Mouse (Mus musculus) gastrocnemius, postnatal 10 days (tissue): Measurements from ENCODE around the gene Loxl3. TPM values are rescaled to one million over a fixed set of nuclear protein-coding genes. Genes with fewer than 3 reads are reported as not detected.

Experiments used
- DNase-seq: peaks from one replicate; pipeline ENCODE4 v3.0.0; 2021; ENCODE audit warnings: mixed read lengths
- total RNA-seq, 2 experiments: library from RNA; stranded (reverse); gene quantifications; 2 replicates each; pipeline ENCODE4 v1.2.3; 2021

Loxl3 gene
- total RNA-seq, 2 experiments from 2014 or later = 10.5 to 11.9 TPM

GRCm38 (mm10) chr6:83053136-83053960 lies 19.4 kb downstream of the Loxl3 start:
- no peak for DNase-seq

GRCm38 (mm10) chr6:83054074-83054851 lies 20.3 kb downstream of the Loxl3 start, which contains the start of gene Aup1:
Gene Aup1 (plus strand): TSS chr6:83054521.
- DNase-seq = peak; percentile 94

- peak; percentile 40 for DNase-seq
Measured at GRCm38 (mm10) chr6:83054871-83055431, 21.0 kb downstream of the Loxl3 start, which contains the start of gene Htra2. Gene Htra2 (minus strand): TSS chr6:83055273.

- no peak for DNase-seq
Measured at GRCm38 (mm10) chr6:83057790-83058189, 23.8 kb downstream of the Loxl3 start, which contains the start of gene Dqx1. Gene Dqx1 (plus strand): TSS chr6:83057844.

GRCm38 (mm10) chr6:83058725-83059124 lies 24.8 kb downstream of the Loxl3 start:
- no peak for DNase-seq

- no peak for DNase-seq
Measured at GRCm38 (mm10) chr6:83065995-83066394, 32.0 kb downstream of the Loxl3 start.

GRCm38 (mm10) chr6:83066441-83066840 lies 32.5 kb downstream of the Loxl3 start:
- DNase-seq = no peak

GRCm38 (mm10) chr6:83068221-83068620 lies 34.2 kb downstream of the Loxl3 start:
- no peak for DNase-seq

GRCm38 (mm10) chr6:83068706-83069487 lies 34.9 kb downstream of the Loxl3 start:
- no peak for DNase-seq

- peak; percentile 36 for DNase-seq
Measured at GRCm38 (mm10) chr6:83069488-83070246, 35.7 kb downstream of the Loxl3 start.

- DNase-seq = no peak
Measured at GRCm38 (mm10) chr6:83070247-83070310, 36.1 kb downstream of the Loxl3 start, which contains the start of gene Tlx2. Gene Tlx2 (minus strand): TSS chr6:83070293.

GRCm38 (mm10) chr6:83070311-83071219 lies 36.6 kb downstream of the Loxl3 start:
- DNase-seq = peak; percentile 28

GRCm38 (mm10) chr6:83071220-83071619 lies 37.2 kb downstream of the Loxl3 start:
- no peak for DNase-seq

- DNase-seq = no peak
Measured at GRCm38 (mm10) chr6:83074979-83075378, 41.0 kb downstream of the Loxl3 start.

GRCm38 (mm10) chr6:83077630-83078323 lies 43.8 kb downstream of the Loxl3 start, which contains the start of gene Pcgf1:
Gene Pcgf1 (plus strand): TSS chr6:83077869.
- DNase-seq = no peak

- DNase-seq = peak; percentile 100
Measured at GRCm38 (mm10) chr6:83078324-83078858, 44.4 kb downstream of the Loxl3 start.

GRCm38 (mm10) chr6:83080210-83080609 lies 46.2 kb downstream of the Loxl3 start:
- no peak for DNase-seq

- no peak for DNase-seq
Measured at GRCm38 (mm10) chr6:83083497-83083896, 49.5 kb downstream of the Loxl3 start.

- DNase-seq = no peak
Measured at GRCm38 (mm10) chr6:83084477-83084876, 50.5 kb downstream of the Loxl3 start.
